Mouse (Mus musculus) bone marrow macrophage, adult 2 months (primary cell): ENCODE measurements around the gene Ccdc187.

Experiments
- CTCF ChIP-seq: IDR thresholded peaks from 2 replicates; pipeline ENCODE4 v1.5.1; 2012; ENCODE audit warnings: low read depth, mild to moderate bottlenecking, low read length, moderate library complexity
- POLR2A ChIP-seq: IDR thresholded peaks from 2 replicates; pipeline ENCODE4 v1.6.1; 2012; ENCODE audit warnings: mild to moderate bottlenecking, low read depth, low read length, borderline replicate concordance

- no peak for TF ChIP-seq POLR2A
- TF ChIP-seq CTCF: no peak
Measured at GRCm38 (mm10) chr2:26330702-26331101, 36.3 kb upstream of the Ccdc187 start.
